Mouse (Mus musculus) kidney, postnatal 0 days (tissue): ENCODE measurements around the gene Sh3bgrl2. TPM values are rescaled to one million over a fixed set of nuclear protein-coding genes. Genes with fewer than 3 reads are reported as not detected.

Experiments
- ATAC-seq: fragments of 200-750 bp; cut with Nextera tagmentation; replicated peaks from 2 replicates; pipeline ENCODE4 v1.8.0; 2017; ENCODE audit warnings: low read depth, moderate number of reproducible peaks, moderate TSS enrichment, moderate library complexity; ENCODE audit not compliant: low FRiP score
- DNase-seq: peaks from one replicate; pipeline ENCODE4 v3.0.0-alpha.2; 2016; ENCODE audit warnings: low spot score
- H3K27ac ChIP-seq: fragments of 300-500 bp; sonication (generic); 2 replicates; pipeline ENCODE4 v1.5.1; 2014; ENCODE audit warnings: mild to moderate bottlenecking
- H3K27me3 ChIP-seq: fragments of 300-500 bp; sonication (generic); 2 replicates; pipeline ENCODE4 v1.6.1; 2014; ENCODE audit warnings: low read length, mixed read lengths; ENCODE audit not compliant: insufficient read depth
- H3K36me3 ChIP-seq: fragments of 300-500 bp; sonication (generic); 2 replicates; pipeline ENCODE4 v1.6.1; 2014; ENCODE audit warnings: low read length, mixed read lengths; ENCODE audit not compliant: insufficient read depth
- H3K4me1 ChIP-seq: fragments of 300-500 bp; sonication (generic); replicated peaks from 2 replicates; pipeline ENCODE4 v1.6.1; 2014; ENCODE audit warnings: antibody characterized with exemption, low read length, mixed read lengths; ENCODE audit not compliant: insufficient read depth
- H3K4me2 ChIP-seq: fragments of 300-500 bp; sonication (generic); 2 replicates; pipeline ENCODE4 v1.6.1; 2014; ENCODE audit warnings: mild to moderate bottlenecking, low read length, moderate library complexity, mixed read lengths
- H3K4me3 ChIP-seq: fragments of 300-500 bp; sonication (generic); replicated peaks from 2 replicates; pipeline ENCODE4 v1.5.1; 2014; ENCODE audit warnings: low read depth, low read length
- H3K9ac ChIP-seq: fragments of 300-500 bp; sonication (generic); 2 replicates; pipeline ENCODE4 v1.6.1; 2014; ENCODE audit warnings: low read depth, low read length
- H3K9me3 ChIP-seq: fragments of 300-500 bp; sonication (generic); replicated peaks from 2 replicates; pipeline ENCODE4 v1.6.1; 2016; ENCODE audit warnings: low read length, inconsistent platforms, mixed read lengths
- CTCF ChIP-seq: IDR thresholded peaks from 2 replicates; pipeline ENCODE4 v1.5.1; 2016; ENCODE audit warnings: antibody characterized with exemption, low read depth, mild to moderate bottlenecking, moderate library complexity
- WGBS: fragments of 180-500 bp; shearing (Covaris S2); extraction: QIAGEN DNeasy Blood & Tissue Kit; methylation state at CpG from one replicate; pipeline ENCODE4 v1.1.7; 2014; 5-methylcytosine and 5-hydroxymethylcytosine counted together
- polyA plus RNA-seq: library from polyadenylated mRNA; unstranded; fragments of >200 nt; fragmentation: Nextera tagmentation; extraction: Ambion mirVana; gene quantifications from 2 replicates; pipeline ENCODE4 v1.2.1, GENCODE M21; 2015

Sh3bgrl2 gene
- polyA plus RNA-seq, 1 experiment from 2014 or later = 26.6 TPM

- H3K4me1 ChIP-seq = no peaks in the 10 kb centered on the region
- ATAC-seq = no peak
- no peaks in the 10 kb centered on the region for H3K9me3 ChIP-seq
- no peaks in the 10 kb centered on the region for H3K36me3 ChIP-seq
- H3K27ac ChIP-seq = no peak overlapping the region
- H3K4me3 ChIP-seq = no peak overlapping the region
- H3K4me2 ChIP-seq = no peak overlapping the region
- no peak for DNase-seq
- no peaks in the 10 kb centered on the region for H3K27me3 ChIP-seq
- H3K9ac ChIP-seq = no peak overlapping the region
- no peak for TF ChIP-seq CTCF
- 42% methylated on average over 7 of the region's 7 CpGs for WGBS
These were observed 100.0 kb downstream of the Sh3bgrl2 start for GRCm38 (mm10) chr9:83647919-83648705.

- no peaks in the 10 kb centered on the region for H3K4me1 ChIP-seq
- no peak overlapping the region for H3K4me3 ChIP-seq
- no peak for ATAC-seq
- no peaks in the 10 kb centered on the region for H3K36me3 ChIP-seq
- no peak for DNase-seq
- no peaks in the 10 kb centered on the region for H3K9me3 ChIP-seq
- no peak overlapping the region for H3K27ac ChIP-seq
- no peak overlapping the region for H3K9ac ChIP-seq
- H3K27me3 ChIP-seq = no peaks in the 10 kb centered on the region
- WGBS = 28% methylated on average over 3 of the region's 3 CpGs
- H3K4me2 ChIP-seq = no peak overlapping the region
- TF ChIP-seq CTCF = no peak
These were observed 100.6 kb downstream of the Sh3bgrl2 start for GRCm38 (mm10) chr9:83648733-83649132.

GRCm38 (mm10) chr9:83652015-83652414 is 103.9 kb downstream of the Sh3bgrl2 start:
- Histone ChIP-seq H3K27ac (no peak overlapping the region), H3K27me3 (no peaks in the 10 kb centered on the region), H3K4me2 (no peak overlapping the region), H3K9ac (no peak overlapping the region), H3K4me1 (peaks cover under 1% of the 10 kb centered on the region; the same call in 1 of the 2 replicates), H3K36me3 (no peaks in the 10 kb centered on the region), H3K9me3 (no peaks in the 10 kb centered on the region), H3K4me3 (no peak overlapping the region)
- ATAC-seq = no peak
- no peak for DNase-seq
- WGBS = 79% methylated on average over 13 of the region's 13 CpGs
- no peak for TF ChIP-seq CTCF

GRCm38 (mm10) chr9:83652590-83653172 is 104.6 kb downstream of the Sh3bgrl2 start:
- 38% methylated on average over 15 of the region's 15 CpGs for WGBS
- H3K4me1 ChIP-seq = peaks cover 5% of the 10 kb centered on the region; the same call in 1 of the 2 replicates
- DNase-seq (peak; percentile 47), ATAC-seq (peak; percentile 73; the same call in 1 of the 2 replicates)
- no peak overlapping the region for H3K9ac ChIP-seq
- no peaks in the 10 kb centered on the region for H3K36me3 ChIP-seq
- TF ChIP-seq CTCF = peak; percentile 71
- no peak overlapping the region for H3K4me3 ChIP-seq
- no peak overlapping the region for H3K4me2 ChIP-seq
- no peaks in the 10 kb centered on the region for H3K9me3 ChIP-seq
- no peak overlapping the region for H3K27ac ChIP-seq
- no peaks in the 10 kb centered on the region for H3K27me3 ChIP-seq

- Histone ChIP-seq H3K9me3 (no peaks in the 10 kb centered on the region), H3K4me2 (no peak overlapping the region), H3K27ac (no peak overlapping the region), H3K4me3 (no peak overlapping the region), H3K9ac (no peak overlapping the region), H3K4me1 (peaks cover 5% of the 10 kb centered on the region; the same call in 1 of the 2 replicates), H3K27me3 (no peaks in the 10 kb centered on the region), H3K36me3 (no peaks in the 10 kb centered on the region)
- ATAC-seq = no peak
- 51% methylated on average over 5 of the region's 5 CpGs for WGBS
- DNase-seq = no peak
- TF ChIP-seq CTCF = no peak
These were observed 106.5 kb downstream of the Sh3bgrl2 start for GRCm38 (mm10) chr9:83654601-83655000.

GRCm38 (mm10) chr9:83656960-83657651 is 109.0 kb downstream of the Sh3bgrl2 start:
- no peak for TF ChIP-seq CTCF
- Histone ChIP-seq H3K9me3 (no peaks in the 10 kb centered on the region), H3K9ac (no peak overlapping the region), H3K4me3 (no peak overlapping the region), H3K27ac (no peak overlapping the region), H3K36me3 (no peaks in the 10 kb centered on the region), H3K27me3 (no peaks in the 10 kb centered on the region), H3K4me2 (peak overlapping the region; percentile 25; the same call in 1 of the 2 replicates), H3K4me1 (peaks cover 5% of the 10 kb centered on the region; the same call in 1 of the 2 replicates)
- DNase-seq (no peak), ATAC-seq (no peak)
- 13% methylated on average over 8 of the region's 8 CpGs for WGBS
